Mouse (Mus musculus): Measurements from ENCODE around the gene Gm10065. TPM values are rescaled to one million over a fixed set of nuclear protein-coding genes. Genes with fewer than 3 reads are reported as not detected.

Gene Gm10065
- total RNA-seq, 2 experiments from 2014 or later = not detected

- intact Hi-C loops (cut with DNase I) = no loop called here
- peak; percentile 66 to 72 for DNase-seq
Observed at GRCm38 (mm10) chr13:21440503-21441206, 38.6 kb downstream of the Gm10065 start, which contains the start of gene Pgbd1. Gene Pgbd1 (minus strand): TSS chr13:21441058.

DNA sequence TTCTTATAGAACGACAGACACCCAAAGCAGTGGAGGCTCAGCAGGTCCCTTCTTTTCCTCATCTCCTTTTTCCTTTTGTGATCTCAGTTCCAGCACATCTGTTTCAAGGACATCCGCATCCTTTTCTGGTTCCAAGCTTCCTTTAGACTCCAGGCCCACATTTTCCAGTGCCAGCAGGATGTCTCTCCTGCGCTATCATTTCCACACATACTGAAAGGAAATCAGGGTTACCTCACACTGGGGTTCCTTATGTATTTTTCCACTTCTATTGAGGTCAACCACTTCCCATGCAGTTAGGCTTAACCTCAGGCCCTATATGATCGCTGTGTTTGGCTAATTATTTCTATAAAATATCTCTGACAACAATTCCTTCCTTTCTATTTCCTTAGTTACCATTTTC, 43.8 kb downstream of the Gm10065 start:
- no peak for DNase-seq
- intact Hi-C loops (cut with DNase I) = no loop called here

Small RNA genes lying within 50 kb of the gene (microRNA-seq; reads per million reads assigned to microRNA genes)
- gene Mir1896 = 0 reads per million in 2 experiments

Other genes starting within 250 kb of the Gm10065 start
- gene Gpx5, start 186.7 kb downstream of the Gm10065 start, total RNA-seq (2021) = not detected
- gene Gpx6, start 167.3 kb downstream of the Gm10065 start, total RNA-seq (2021) = not detected
- not detected for gene Olfr1367, start 132.5 kb downstream of the Gm10065 start, total RNA-seq (2021)
- gene Zscan12, start 116.6 kb downstream of the Gm10065 start, total RNA-seq (2021) = 1 to 10 TPM; 6.3 to 7.1 TPM
- 10 to 100 TPM; 38.9 to 39.0 TPM for gene Zkscan3, start 76.7 kb downstream of the Gm10065 start, total RNA-seq (2021)
- gene Pgbd1, start 38.4 kb downstream of the Gm10065 start, total RNA-seq (2021) = under 1 TPM; 0.36 to 0.89 TPM
- 10 to 100 TPM; 20.6 to 22.4 TPM for gene Zscan26, start 25.7 kb downstream of the Gm10065 start, total RNA-seq (2021)
- gene Nkapl, start 10.9 kb downstream of the Gm10065 start, total RNA-seq (2021) = under 1 TPM; 0.57 to 0.77 TPM
- gene Zkscan4, start 534 bp downstream of the Gm10065 start, total RNA-seq (2021) = 1 to 10 TPM; 1.7 to 2.4 TPM
- gene AK157302, start 15.8 kb upstream of the Gm10065 start, total RNA-seq (2021) = 10 to 100 TPM; 26.0 to 28.5 TPM
- gene Gm11273, start 22.0 kb upstream of the Gm10065 start, total RNA-seq (2021) = 100 to 1,000 TPM; 216 to 225 TPM
- gene Zkscan8, start 51.7 kb upstream of the Gm10065 start, total RNA-seq (2021) = 10 to 100 TPM; 13.9 to 18.1 TPM
- gene Olfr1366, start 63.4 kb upstream of the Gm10065 start, total RNA-seq (2021) = not detected
- gene Olfr1535, start 80.5 kb upstream of the Gm10065 start, total RNA-seq (2021) = not detected
- gene Olfr1364, start 102.3 kb upstream of the Gm10065 start, total RNA-seq (2021) = not detected
- gene Olfr1362, start 134.6 kb upstream of the Gm10065 start, total RNA-seq (2021) = not detected
- gene Olfr11, start 163.1 kb upstream of the Gm10065 start, total RNA-seq (2021) = not detected
- not detected for gene Olfr1361, start 183.9 kb upstream of the Gm10065 start, total RNA-seq (2021)
- not detected for gene Olfr1360, start 198.0 kb upstream of the Gm10065 start, total RNA-seq (2021)
- gene Olfr1359, start 218.7 kb upstream of the Gm10065 start, total RNA-seq (2021) = not detected
- gene Hist1h2bl, start 236.7 kb upstream of the Gm10065 start, total RNA-seq (2021) = 100 to 1,000 TPM; 206 to 220 TPM
- 100 to 1,000 TPM; 201 to 229 TPM for gene Hist1h2ai, start 237.0 kb upstream of the Gm10065 start, total RNA-seq (2021)
- 100 to 1,000 TPM; 284 to 332 TPM for gene Hist1h3h, start 238.2 kb upstream of the Gm10065 start, total RNA-seq (2021)
- 10 to 100 TPM; 54.7 to 69.5 TPM for gene Hist1h2bm, start 242.6 kb upstream of the Gm10065 start, total RNA-seq (2021)